Mouse (Mus musculus) forebrain, embryonic 13.5 days (tissue): ENCODE measurements around the gene Tmem170b. TPM values are rescaled to one million over a fixed set of nuclear protein-coding genes. Genes with fewer than 3 reads are reported as not detected.
A peak's percentile ranks its signal among the peaks of the same experiment; 100 is the strongest.

Source experiments
- ATAC-seq: fragments of 200-750 bp; cut with Nextera tagmentation; 2 replicates; pipeline ENCODE4 v1.8.0; 2017
- H3K27ac ChIP-seq: fragments of 300-500 bp; sonication (generic); 2 replicates; pipeline ENCODE4 v1.5.1; 2015; ENCODE audit warnings: inconsistent platforms, mild to moderate bottlenecking, moderate library complexity
- H3K27me3 ChIP-seq: fragments of 300-500 bp; sonication (generic); 2 replicates; pipeline ENCODE4 v1.6.1; 2015; ENCODE audit warnings: mild to moderate bottlenecking, inconsistent platforms
- H3K36me3 ChIP-seq: fragments of 300-500 bp; sonication (generic); 2 replicates; pipeline ENCODE4 v1.6.1; 2015; ENCODE audit warnings: mild to moderate bottlenecking, inconsistent platforms; ENCODE audit not compliant: poor library complexity, severe bottlenecking
- H3K4me1 ChIP-seq: fragments of 300-500 bp; sonication (generic); 2 replicates; pipeline ENCODE4 v1.6.1; 2015; ENCODE audit warnings: inconsistent platforms
- H3K4me2 ChIP-seq: fragments of 300-500 bp; sonication (generic); 2 replicates; pipeline ENCODE4 v1.6.1; 2015; ENCODE audit warnings: inconsistent platforms, mild to moderate bottlenecking, moderate library complexity
- H3K4me3 ChIP-seq: fragments of 300-500 bp; sonication (generic); 2 replicates; pipeline ENCODE4 v1.5.1; 2015; ENCODE audit warnings: mild to moderate bottlenecking, inconsistent platforms
- H3K9ac ChIP-seq: fragments of 300-500 bp; sonication (generic); 2 replicates; pipeline ENCODE4 v1.6.1; 2015; ENCODE audit warnings: mild to moderate bottlenecking, inconsistent platforms
- H3K9me3 ChIP-seq: fragments of 300-500 bp; sonication (generic); replicated peaks from 2 replicates; pipeline ENCODE4 v1.6.1; 2016; ENCODE audit warnings: inconsistent platforms
- WGBS: fragments of 180-500 bp; shearing (Covaris S2); methylation state at CpG from one replicate; pipeline ENCODE4 v1.1.7; 2015; 5-methylcytosine and 5-hydroxymethylcytosine counted together
- polyA plus RNA-seq: library from polyadenylated mRNA; unstranded; fragments of >200 nt; fragmentation: Nextera tagmentation; extraction: Ambion mirVana; gene quantifications from 2 replicates; pipeline ENCODE4 v1.2.1, GENCODE M21; 2015

Gene Tmem170b
- polyA plus RNA-seq, 1 experiment from 2014 or later, result 28.0 TPM

GRCm38 (mm10) chr13:41584896-41585295 is 20.8 kb upstream of the Tmem170b start:
- no peaks in the 10 kb centered on the region for H3K9me3 ChIP-seq

GRCm38 (mm10) chr13:41596678-41597077 is 9.0 kb upstream of the Tmem170b start:
- ATAC-seq, result no peak
- no peak overlapping the region for H3K4me2 ChIP-seq
- H3K9ac ChIP-seq, result no peak overlapping the region
- H3K4me3 ChIP-seq, result no peak overlapping the region
- H3K4me1 ChIP-seq, result no peaks in the 10 kb centered on the region
- no peaks in the 10 kb centered on the region for H3K36me3 ChIP-seq
- H3K9me3 ChIP-seq, result no peaks in the 10 kb centered on the region
- no peak overlapping the region for H3K27ac ChIP-seq
- H3K27me3 ChIP-seq, result no peaks in the 10 kb centered on the region
- WGBS, result 72% methylated on average over 2 of the region's 2 CpGs

More at GRCm38 (mm10) chr13:41584896-41585295, 20.8 kb upstream of the Tmem170b start:
- no peak for ATAC-seq
- no peak overlapping the region for H3K9ac ChIP-seq
- no peaks in the 10 kb centered on the region for H3K27me3 ChIP-seq
- H3K27ac ChIP-seq, result no peak overlapping the region
- H3K4me2 ChIP-seq, result no peak overlapping the region
- no peaks in the 10 kb centered on the region for H3K36me3 ChIP-seq
- no peaks in the 10 kb centered on the region for H3K4me1 ChIP-seq
- WGBS, result 80% methylated on average over 4 of the region's 4 CpGs
- H3K4me3 ChIP-seq, result no peak overlapping the region

GRCm38 (mm10) chr13:41599977-41600376 is 5.7 kb upstream of the Tmem170b start:
- ATAC-seq, result no peak
- Histone ChIP-seq H3K4me3 (no peak overlapping the region), H3K36me3 (no peaks in the 10 kb centered on the region), H3K9ac (no peak overlapping the region), H3K4me1 (no peaks in the 10 kb centered on the region; the same call in 1 of the 2 replicates), H3K9me3 (no peaks in the 10 kb centered on the region), H3K27ac (no peak overlapping the region), H3K4me2 (no peak overlapping the region), H3K27me3 (no peaks in the 10 kb centered on the region)
- WGBS, result 76% methylated on average over 4 of the region's 4 CpGs

GRCm38 (mm10) chr13:41601056-41601455 is 4.7 kb upstream of the Tmem170b start:
- H3K27ac ChIP-seq, result no peak overlapping the region
- no peak overlapping the region for H3K9ac ChIP-seq
- H3K9me3 ChIP-seq, result no peaks in the 10 kb centered on the region
- no peak overlapping the region for H3K4me3 ChIP-seq
- 90% methylated on average over 3 of the region's 3 CpGs for WGBS
- H3K36me3 ChIP-seq, result no peaks in the 10 kb centered on the region
- no peak for ATAC-seq
- no peaks in the 10 kb centered on the region for H3K27me3 ChIP-seq
- no peak overlapping the region for H3K4me2 ChIP-seq
- H3K4me1 ChIP-seq, result no peaks in the 10 kb centered on the region; the same call in 1 of the 2 replicates

- H3K4me2 ChIP-seq, result no peak overlapping the region
- H3K27ac ChIP-seq, result no peak overlapping the region
- WGBS, result 86% methylated on average over 5 of the region's 5 CpGs
- H3K9ac ChIP-seq, result no peak overlapping the region
- H3K36me3 ChIP-seq, result no peaks in the 10 kb centered on the region
- no peaks in the 10 kb centered on the region for H3K27me3 ChIP-seq
- H3K4me3 ChIP-seq, result no peak overlapping the region
- no peaks in the 10 kb centered on the region for H3K9me3 ChIP-seq
- peaks cover 24% of the 10 kb centered on the region for H3K4me1 ChIP-seq
- ATAC-seq, result no peak
These were observed 1.7 kb upstream of the Tmem170b start for GRCm38 (mm10) chr13:41603921-41604466.

GRCm38 (mm10) chr13:41606081-41607000 is 634 bp downstream of the Tmem170b start:
- Histone ChIP-seq H3K4me2 (peak overlapping the region; percentile 69), H3K9me3 (no peaks in the 10 kb centered on the region), H3K36me3 (no peaks in the 10 kb centered on the region), H3K27ac (peak overlapping the region; percentile 88), H3K4me3 (peak overlapping the region; percentile 92), H3K27me3 (no peaks in the 10 kb centered on the region), H3K4me1 (peaks cover 30% of the 10 kb centered on the region), H3K9ac (peak overlapping the region; percentile 99)
- WGBS, result 2% methylated on average over 59 of the region's 67 CpGs
- peak; percentile 44 for ATAC-seq

- no peaks in the 10 kb centered on the region for H3K27me3 ChIP-seq
- peak overlapping the region; percentile 69 for H3K4me2 ChIP-seq
- H3K4me3 ChIP-seq, result peak overlapping the region; percentile 92
- H3K36me3 ChIP-seq, result no peaks in the 10 kb centered on the region
- no peak for ATAC-seq
- H3K9me3 ChIP-seq, result no peaks in the 10 kb centered on the region
- H3K9ac ChIP-seq, result peak overlapping the region; percentile 99
- no peak overlapping the region for H3K27ac ChIP-seq
- 60% methylated on average over 3 of the region's 3 CpGs for WGBS
- peaks cover 36% of the 10 kb centered on the region for H3K4me1 ChIP-seq
These were observed 1.9 kb downstream of the Tmem170b start for GRCm38 (mm10) chr13:41607589-41607988.

- WGBS, result 75% methylated on average over 2 of the region's 2 CpGs
- H3K27me3 ChIP-seq, result no peaks in the 10 kb centered on the region
- H3K4me2 ChIP-seq, result no peak overlapping the region
- no peak overlapping the region for H3K4me3 ChIP-seq
- no peaks in the 10 kb centered on the region for H3K9me3 ChIP-seq
- peaks cover 37% of the 10 kb centered on the region for H3K4me1 ChIP-seq
- no peaks in the 10 kb centered on the region for H3K36me3 ChIP-seq
- H3K9ac ChIP-seq, result no peak overlapping the region
- no peak overlapping the region for H3K27ac ChIP-seq
- ATAC-seq, result no peak
These were observed 2.9 kb downstream of the Tmem170b start for GRCm38 (mm10) chr13:41608559-41608958.

- no peaks in the 10 kb centered on the region for H3K36me3 ChIP-seq
- peaks cover 43% of the 10 kb centered on the region for H3K4me1 ChIP-seq
- no peak for ATAC-seq
- 90% methylated on average over 1 of the region's 1 CpGs for WGBS
- H3K4me2 ChIP-seq, result no peak overlapping the region
- no peaks in the 10 kb centered on the region for H3K9me3 ChIP-seq
- H3K4me3 ChIP-seq, result no peak overlapping the region
- no peaks in the 10 kb centered on the region for H3K27me3 ChIP-seq
- H3K9ac ChIP-seq, result no peak overlapping the region
- H3K27ac ChIP-seq, result no peak overlapping the region
These were observed 5.3 kb downstream of the Tmem170b start for GRCm38 (mm10) chr13:41611046-41611445.

- H3K9me3 ChIP-seq, result no peaks in the 10 kb centered on the region
- no peak overlapping the region for H3K27ac ChIP-seq
- 82% methylated on average over 2 of the region's 2 CpGs for WGBS
- no peaks in the 10 kb centered on the region for H3K27me3 ChIP-seq
- no peaks in the 10 kb centered on the region for H3K36me3 ChIP-seq
- H3K4me2 ChIP-seq, result no peak overlapping the region
- H3K4me1 ChIP-seq, result peaks cover 14% of the 10 kb centered on the region
- no peak overlapping the region for H3K9ac ChIP-seq
- no peak overlapping the region for H3K4me3 ChIP-seq
- ATAC-seq, result no peak
These were observed 8.8 kb downstream of the Tmem170b start for GRCm38 (mm10) chr13:41614539-41614938.

GRCm38 (mm10) chr13:41614982-41615381 is 9.3 kb downstream of the Tmem170b start:
- Histone ChIP-seq H3K4me3 (no peak overlapping the region), H3K9ac (no peak overlapping the region), H3K36me3 (no peaks in the 10 kb centered on the region), H3K9me3 (no peaks in the 10 kb centered on the region), H3K27me3 (no peaks in the 10 kb centered on the region), H3K4me1 (peaks cover 13% of the 10 kb centered on the region), H3K27ac (no peak overlapping the region), H3K4me2 (no peak overlapping the region)
- ATAC-seq, result no peak
- 31% methylated on average over 5 of the region's 5 CpGs for WGBS

GRCm38 (mm10) chr13:41619470-41619869 is 13.8 kb downstream of the Tmem170b start:
- Histone ChIP-seq H3K27ac (no peak overlapping the region), H3K4me3 (no peak overlapping the region), H3K9me3 (no peaks in the 10 kb centered on the region), H3K9ac (no peak overlapping the region), H3K36me3 (no peaks in the 10 kb centered on the region), H3K27me3 (no peaks in the 10 kb centered on the region), H3K4me1 (peaks cover 6% of the 10 kb centered on the region), H3K4me2 (no peak overlapping the region)
- ATAC-seq, result no peak
- 95% methylated on average over 4 of the region's 4 CpGs for WGBS
